Mouse (Mus musculus) liver, embryonic 14.5 days (tissue): ENCODE measurements around the gene Olfr49. TPM values are rescaled to one million over a fixed set of nuclear protein-coding genes. Genes with fewer than 3 reads are reported as not detected.
A peak's percentile ranks its signal among the peaks of the same experiment; 100 is the strongest.
"Not testable (repeated sequence)": the region's sequence is repeated elsewhere in the genome, so short reads cannot be mapped to it uniquely, and the experiment has no call there.

ENCODE experiments used
- ATAC-seq: fragments of 200-750 bp; cut with Nextera tagmentation; 2 replicates; pipeline ENCODE4 v1.8.0; 2017; ENCODE audit warnings: moderate number of reproducible peaks, mild to moderate bottlenecking, moderate library complexity; ENCODE audit not compliant: insufficient read depth
- DNase-seq, 3 experiments: peaks; one replicate each; pipeline ENCODE4 v3.0.0-alpha.2; 2012 to 2013; ENCODE audit warnings: low read depth in 3 of 3, low spot score in 3 of 3
- H3K27ac ChIP-seq: fragments of 300-500 bp; sonication (generic); 2 replicates; pipeline ENCODE4 v1.5.1; 2014; ENCODE audit warnings: moderate library complexity, mild to moderate bottlenecking, control low read depth, inconsistent platforms
- H3K27me3 ChIP-seq: fragments of 300-500 bp; sonication (generic); 2 replicates; pipeline ENCODE4 v1.6.1; 2014; ENCODE audit warnings: mild to moderate bottlenecking, low read length, moderate library complexity; ENCODE audit not compliant: control insufficient read depth, insufficient read depth
- H3K36me3 ChIP-seq: fragments of 300-500 bp; sonication (generic); replicated peaks from 2 replicates; pipeline ENCODE4 v1.6.1; 2014; ENCODE audit warnings: low read depth; ENCODE audit not compliant: control insufficient read depth, insufficient read depth
- H3K4me1 ChIP-seq, 2 experiments: fragments of 200-500 bp in 1 of 2; fragments of 300-500 bp in 1 of 2; sonication (generic) in 1 of 2; replicated peaks; 2 replicates each; pipeline ENCODE4 v1.6.1; 2012 to 2014; ENCODE audit warnings: antibody characterized with exemption in 1 of 2, inconsistent platforms in 1 of 2, low read length in 1 of 2; ENCODE audit not compliant: control insufficient read depth in 2 of 2, insufficient read depth in 2 of 2
- H3K4me2 ChIP-seq: fragments of 300-500 bp; sonication (generic); 2 replicates; pipeline ENCODE4 v1.6.1; 2014; ENCODE audit warnings: low read depth, mild to moderate bottlenecking, control low read depth, moderate library complexity
- H3K4me3 ChIP-seq, 2 experiments: fragments of 200-500 bp in 1 of 2; fragments of 300-500 bp in 1 of 2; sonication (generic) in 1 of 2; 2 replicates each; pipeline ENCODE4 v1.5.1; 2012 to 2014; ENCODE audit warnings: low read depth in 2 of 2, low read length in 2 of 2, mild to moderate bottlenecking in 2 of 2, control low read depth in 1 of 2, inconsistent platforms in 1 of 2, moderate library complexity in 1 of 2; ENCODE audit not compliant: insufficient read depth in 1 of 2
- H3K9ac ChIP-seq: fragments of 300-500 bp; sonication (generic); replicated peaks from 2 replicates; pipeline ENCODE4 v1.6.1; 2014; ENCODE audit warnings: mild to moderate bottlenecking, control low read depth, moderate library complexity
- H3K9me3 ChIP-seq: fragments of 300-500 bp; sonication (generic); 2 replicates; pipeline ENCODE4 v1.6.1; 2016; ENCODE audit warnings: low read length, mixed read lengths; ENCODE audit not compliant: control insufficient read depth
- CTCF ChIP-seq: IDR thresholded peaks from 2 replicates; pipeline ENCODE4 v1.5.1; 2016; ENCODE audit warnings: antibody characterized with exemption, low read depth, control low read depth
- EP300 ChIP-seq: IDR thresholded peaks from 2 replicates; pipeline ENCODE4 v1.6.1; 2016; ENCODE audit warnings: antibody characterized with exemption, low read depth
- WGBS: fragments of 180-500 bp; shearing (Covaris S2); extraction: QIAGEN DNeasy Blood & Tissue Kit; methylation state at CpG from one replicate; pipeline ENCODE4 v1.1.7; 2014; ENCODE audit not compliant: insufficient replicate concordance; 5-methylcytosine and 5-hydroxymethylcytosine counted together
- polyA plus RNA-seq, 2 experiments: library from polyadenylated mRNA; depleted of rRNA in 1 of 2; stranded (reverse) in 1 of 2; unstranded in 1 of 2; fragments of >200 nt; fragmentation: Nextera tagmentation in 1 of 2; extraction: Ambion mirVana in 1 of 2; gene quantifications; 2 replicates each; pipeline versions ENCODE4 v1.2.1 to v1.2.3; 2012 to 2014

The Olfr49 gene
- polyA plus RNA-seq, 2 experiments: not detected

DNA sequence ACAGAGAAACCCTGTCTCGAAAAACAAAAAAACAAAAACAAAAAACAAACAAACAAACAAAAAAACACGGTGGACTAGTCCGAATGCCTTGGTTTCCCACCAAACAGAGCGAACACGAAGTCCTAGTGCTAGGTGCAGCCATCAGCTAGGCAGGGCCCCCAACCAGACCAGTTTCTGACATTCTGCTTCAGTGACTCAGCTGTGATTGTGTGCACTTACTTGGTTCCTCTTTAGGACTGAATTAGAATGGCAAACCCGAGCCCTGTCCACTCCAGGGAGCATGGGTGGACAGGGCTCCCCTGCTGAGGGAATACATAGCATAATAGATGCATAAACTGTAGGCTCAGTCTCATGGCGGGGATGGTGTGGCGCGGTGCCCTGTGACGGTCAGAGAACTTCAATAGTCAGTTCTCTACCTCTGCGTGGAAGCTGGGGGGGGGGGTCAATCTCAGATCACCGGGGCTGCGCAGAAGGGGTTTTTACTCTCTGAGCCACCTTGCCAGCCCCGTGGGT, 54.0 kb downstream of the Olfr49 start:
- Histone ChIP-seq H3K4me1 (peaks cover 10 to 39% of the 10 kb centered on the region in 2 experiments), H3K4me3 (no peak overlapping the region), H3K9me3 (no peaks in the 10 kb centered on the region), H3K9ac (no peak overlapping the region), H3K27ac (no peak overlapping the region), H3K36me3 (no peaks in the 10 kb centered on the region), H3K4me2 (no peak overlapping the region), H3K27me3 (no peaks in the 10 kb centered on the region)
- no peak for ATAC-seq
- WGBS: 61% methylated on average over 14 of the region's 14 CpGs
- no peak for DNase-seq
- TF ChIP-seq EP300 (no peak), CTCF (no peak)

GRCm38 (mm10) chr14:54229849-54230248, 54.9 kb downstream of the Olfr49 start:
- H3K27ac ChIP-seq, H3K9me3 ChIP-seq, H3K36me3 ChIP-seq, H3K9ac ChIP-seq, H3K27me3 ChIP-seq, ATAC-seq, H3K4me3 ChIP-seq, DNase-seq, H3K4me2 ChIP-seq: not testable (repeated sequence)
- 59% methylated on average over 4 of the region's 4 CpGs for WGBS
- peaks cover 10 to 39% of the 10 kb centered on the region in 2 experiments for H3K4me1 ChIP-seq

GRCm38 (mm10) chr14:54228933-54229713, 55.6 kb downstream of the Olfr49 start:
- Histone ChIP-seq H3K9me3 (no peaks in the 10 kb centered on the region), H3K4me3 (no peak overlapping the region), H3K36me3 (no peaks in the 10 kb centered on the region), H3K27ac (no peak overlapping the region), H3K4me1 (peaks cover 10 to 41% of the 10 kb centered on the region in 2 experiments), H3K4me2 (peak overlapping the region; percentile 82; the same call in 1 of the 2 replicates), H3K9ac (no peak overlapping the region), H3K27me3 (no peaks in the 10 kb centered on the region)
- no peak for DNase-seq
- ATAC-seq: no peak
- no peak for TF ChIP-seq EP300
- WGBS: 29% methylated on average over 25 of the region's 25 CpGs

DNA sequence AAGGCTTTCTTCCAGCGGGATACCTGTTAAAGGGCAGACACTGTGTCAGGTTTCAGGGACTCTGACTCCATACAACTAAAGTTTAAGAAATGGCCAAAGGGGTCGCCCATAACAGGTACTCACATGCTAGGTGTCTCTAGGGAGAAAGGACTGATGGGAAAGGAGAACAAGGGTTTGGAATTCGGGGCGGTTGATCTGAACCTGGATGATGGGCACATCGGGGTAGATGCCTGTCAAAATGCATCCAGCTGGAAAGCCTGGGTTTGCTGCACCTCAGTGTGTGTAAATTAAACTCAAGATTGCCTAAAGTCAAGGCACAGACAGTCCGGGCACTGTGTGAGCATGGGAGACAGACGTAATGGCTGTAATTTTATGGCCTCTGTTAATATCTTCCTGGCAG, 56.2 kb downstream of the Olfr49 start:
- Histone ChIP-seq H3K4me2 (peak overlapping the region; percentile 82), H3K27ac (no peak overlapping the region), H3K4me3 (no peak overlapping the region), H3K9me3 (no peaks in the 10 kb centered on the region), H3K36me3 (no peaks in the 10 kb centered on the region), H3K9ac (no peak overlapping the region), H3K27me3 (no peaks in the 10 kb centered on the region), H3K4me1 (peaks cover 10 to 37% of the 10 kb centered on the region in 2 experiments)
- WGBS: 26% methylated on average over 7 of the region's 7 CpGs
- DNase-seq (no peak), ATAC-seq (no peak)
- TF ChIP-seq EP300 (no peak), CTCF (no peak)

Other genes with a start within 250 kb of the Olfr49 start
- gene Dad1, start 30.8 kb downstream of the Olfr49 start, polyA plus RNA-seq (2012; rRNA removed): 133 and 145 TPM in 2 replicates
- gene Dad1, start 30.8 kb downstream of the Olfr49 start, polyA plus RNA-seq (2014; fragmentation: Nextera tagmentation; extraction: Ambion mirVana): 221 and 224 TPM in 2 replicates
- gene Abhd4, start 30.8 kb downstream of the Olfr49 start, polyA plus RNA-seq (2012; rRNA removed): 5.9 and 6.1 TPM in 2 replicates
- gene Abhd4, start 30.8 kb downstream of the Olfr49 start, polyA plus RNA-seq (2014; fragmentation: Nextera tagmentation; extraction: Ambion mirVana): 14.9 and 18.3 TPM in 2 replicates
- 27.9 and 29.8 TPM in 2 replicates for gene Oxa1l, start 75.9 kb upstream of the Olfr49 start, polyA plus RNA-seq (2012; rRNA removed)
- 17.4 and 20.1 TPM in 2 replicates for gene Oxa1l, start 75.9 kb upstream of the Olfr49 start, polyA plus RNA-seq (2014; fragmentation: Nextera tagmentation; extraction: Ambion mirVana)
- gene Slc7a7, start 132.8 kb upstream of the Olfr49 start, polyA plus RNA-seq (2012; rRNA removed): 7.8 and 8.7 TPM in 2 replicates
- gene Slc7a7, start 132.8 kb upstream of the Olfr49 start, polyA plus RNA-seq (2014; fragmentation: Nextera tagmentation; extraction: Ambion mirVana): 4.9 and 6.2 TPM in 2 replicates
- gene Mrpl52, start 142.0 kb upstream of the Olfr49 start, polyA plus RNA-seq (2012; rRNA removed): 107 and 177 TPM in 2 replicates
- 218 and 228 TPM in 2 replicates for gene Mrpl52, start 142.0 kb upstream of the Olfr49 start, polyA plus RNA-seq (2014; fragmentation: Nextera tagmentation; extraction: Ambion mirVana)
- gene Mmp14, start 146.7 kb upstream of the Olfr49 start, polyA plus RNA-seq (2012; rRNA removed): 17.7 and 19.0 TPM in 2 replicates
- 14.4 and 15.5 TPM in 2 replicates for gene Mmp14, start 146.7 kb upstream of the Olfr49 start, polyA plus RNA-seq (2014; fragmentation: Nextera tagmentation; extraction: Ambion mirVana)
- gene Lrp10, start 179.2 kb upstream of the Olfr49 start, polyA plus RNA-seq (2012; rRNA removed): 12.8 and 12.9 TPM in 2 replicates
- gene Lrp10, start 179.2 kb upstream of the Olfr49 start, polyA plus RNA-seq (2014; fragmentation: Nextera tagmentation; extraction: Ambion mirVana): 11.1 and 17.2 TPM in 2 replicates
- gene Rem2, start 191.2 kb upstream of the Olfr49 start, polyA plus RNA-seq (2012; rRNA removed): 0.09 and 0.12 TPM in 2 replicates
- gene Rem2, start 191.2 kb upstream of the Olfr49 start, polyA plus RNA-seq (2014; fragmentation: Nextera tagmentation; extraction: Ambion mirVana): 0.05 TPM in 1 of 2 replicates, not detected in the other
- 23.1 and 24.5 TPM in 2 replicates for gene Prmt5, start 232.6 kb upstream of the Olfr49 start, polyA plus RNA-seq (2012; rRNA removed)
- 26.8 and 28.5 TPM in 2 replicates for gene Prmt5, start 232.6 kb upstream of the Olfr49 start, polyA plus RNA-seq (2014; fragmentation: Nextera tagmentation; extraction: Ambion mirVana)